In genomic region chr8:61177680-61178593, GRCm38 (mm10) we compare ENCODE assay signal across 18 mouse cellular contexts. TPM values are rescaled to one million over a fixed set of nuclear protein-coding genes. Genes with fewer than 3 reads are reported as not detected.
DNase-seq lines count a peak whose midpoint lies in the region; ATAC-seq and TF ChIP-seq lines count a peak whose summit lies in the region.
"Had no signal": no experiment of that assay in that cellular context is flagged by ENCODE, and none has a peak within 500 bp of the region (broad histone marks: within the 10 kb centered on the region; RNA-seq: fewer than 3 reads in every experiment).

No protein-coding gene starts in this region.

- H3K4me2 ChIP-seq in kidney, embryonic 15.5 days = no peak overlapping the region
- H3K4me2 ChIP-seq: embryonic facial prominence, embryonic 13.5 days; heart, embryonic 12.5 days; hindbrain, embryonic 15.5 days; liver, embryonic 11.5 days; lung, embryonic 15.5 days had no signal

- no peak for ATAC-seq in kidney, embryonic 15.5 days (replicated peaks; ENCODE audit: low FRiP score)

- H3K27ac ChIP-seq in kidney, embryonic 15.5 days = no peak overlapping the region
- H3K27ac ChIP-seq: embryonic facial prominence, embryonic 13.5 days; hindbrain, embryonic 15.5 days; kidney, postnatal 0 days; lung, embryonic 15.5 days had no signal

- H3K9me3 ChIP-seq in kidney, embryonic 15.5 days (replicated peaks) = no peaks in the 10 kb centered on the region
- H3K9me3 ChIP-seq: embryonic facial prominence, embryonic 13.5 days; heart, embryonic 12.5 days; hindbrain, embryonic 15.5 days; lung, embryonic 15.5 days had no signal

- 78% methylated on average over 12 of the region's 12 CpGs for WGBS in kidney, embryonic 15.5 days
- WGBS in lung, adult 2 months = 56% methylated on average over 12 of the region's 12 CpGs

- no peaks in the 10 kb centered on the region; the same call in 1 of the 2 replicates for H3K4me1 ChIP-seq in kidney, embryonic 15.5 days
- peaks cover 2% of the 10 kb centered on the region; the same call in 1 of the 2 replicates for H3K4me1 ChIP-seq in lung, adult 2 months (ENCODE audit: control insufficient read depth, insufficient read depth, low read length)

- TF ChIP-seq CTCF in lung, adult 2 months (IDR thresholded peaks at IDR 0.05; ENCODE audit: insufficient read depth, low read length) = no peak

- no peaks in the 10 kb centered on the region for H3K27me3 ChIP-seq in kidney, embryonic 15.5 days
- H3K27me3 ChIP-seq: embryonic facial prominence, embryonic 13.5 days; heart, embryonic 12.5 days; hindbrain, embryonic 15.5 days; lung, embryonic 15.5 days had no signal

- no peak overlapping the region for H3K4me3 ChIP-seq in kidney, embryonic 15.5 days (replicated peaks)
- no peak overlapping the region for H3K4me3 ChIP-seq in lung, adult 2 months (replicated peaks; ENCODE audit: extremely low read depth, low read depth, low read length)
- H3K4me3 ChIP-seq: embryonic facial prominence, embryonic 13.5 days; heart, embryonic 12.5 days; hindbrain, embryonic 15.5 days; lung, embryonic 15.5 days had no signal

- no peak overlapping the region for H3K9ac ChIP-seq in kidney, embryonic 15.5 days
- H3K9ac ChIP-seq: embryonic facial prominence, embryonic 13.5 days; heart, embryonic 12.5 days; hindbrain, embryonic 15.5 days; lung, embryonic 15.5 days had no signal

- H3K36me3 ChIP-seq in kidney, embryonic 15.5 days = no peaks in the 10 kb centered on the region
- H3K36me3 ChIP-seq: embryonic facial prominence, embryonic 13.5 days; heart, embryonic 12.5 days; hindbrain, embryonic 15.5 days; lung, embryonic 15.5 days had no signal

- TF ChIP-seq POLR2A in lung, adult 2 months (IDR thresholded peaks at IDR 0.05; ENCODE audit: borderline replicate concordance, extremely low read depth, low read depth, low read length) = no peak

- DNase-seq in kidney, adult 11 months = peak; percentile 46
- peak; percentile 22 for DNase-seq in urinary bladder, postnatal 14 days (ENCODE audit: low spot score)
- no peak for DNase-seq in urinary bladder, postnatal 10 days (ENCODE audit: low spot score)
- peak; percentile 27 for DNase-seq in kidney, postnatal 10 days
- no peak for DNase-seq in left cerebral cortex, adult 9 months (ENCODE audit: low spot score in 2 of 2)
- no peak for DNase-seq in lung, adult 2 months
- DNase-seq: adrenal gland, postnatal 36 days; cerebellum, adult 9-10 months; left cerebral cortex, postnatal 4 days; right cerebral cortex, postnatal 4 days; thymus, postnatal 4 days had no signal

RNA-seq across cellular contexts. Expression of gene Sh3rf1, which starts 45.7 kb away (rescaled TPM):
- 21.4 and 22.4 TPM in 2 replicates for polyA plus RNA-seq in kidney, embryonic 15.5 days (2015; fragmentation: Nextera tagmentation; extraction: Ambion mirVana)
- 19.7 and 20.1 TPM in 2 replicates for polyA plus RNA-seq in lung, adult 2 months (2012; rRNA removed)

Comparison
In these comparisons a context has a peak if more than half of its experiments do, and no peak if none do; other contexts are left out.
1. DNase-seq: peak in kidney, adult 11 months (single experiment), urinary bladder, postnatal 14 days (single experiment) and kidney, postnatal 10 days (single experiment); none in urinary bladder, postnatal 10 days (single experiment), left cerebral cortex, adult 9 months (0 of 2) and lung, adult 2 months (single experiment).